Mouse (Mus musculus): ENCODE measurements around the gene Lef1.

GRCm38 (mm10) chr3:131153896-131154295, 43.6 kb downstream of the Lef1 start:
- TF ChIP-seq CTCF (IDR thresholded peaks at IDR 0.05), result no peak
- TF ChIP-seq POLR2A (IDR thresholded peaks at IDR 0.05; ENCODE audit: insufficient read depth, low read depth, low read length), result no peak
- no peak for TF ChIP-seq EP300 (IDR thresholded peaks at IDR 0.05; ENCODE audit: insufficient read depth, low read depth, low read length)

Measured in heart, adult 2 months (tissue).